Mouse (Mus musculus) thymus, adult 2 months (tissue): ENCODE measurements around the gene Il9. TPM values are rescaled to one million over a fixed set of nuclear protein-coding genes. Genes with fewer than 3 reads are reported as not detected.

Source experiments
- DNase-seq: peaks from one replicate; pipeline ENCODE4 v3.0.0; 2021
- H3K27ac ChIP-seq: fragments of 200-500 bp; 2 replicates; pipeline ENCODE4 v1.5.1; 2012; ENCODE audit warnings: low read length, control low read depth; ENCODE audit not compliant: control insufficient read depth, insufficient read depth
- H3K27me3 ChIP-seq: fragments of 200-500 bp; 2 replicates; pipeline ENCODE4 v1.6.1; 2012; ENCODE audit warnings: mild to moderate bottlenecking, low read length, moderate library complexity, mixed read lengths; ENCODE audit not compliant: control insufficient read depth, insufficient read depth
- H3K36me3 ChIP-seq: fragments of 200-500 bp; 2 replicates; pipeline ENCODE4 v1.6.1; 2012; ENCODE audit warnings: mild to moderate bottlenecking, low read length, moderate library complexity; ENCODE audit not compliant: control insufficient read depth, insufficient read depth
- H3K4me1 ChIP-seq: fragments of 200-500 bp; replicated peaks from 2 replicates; pipeline ENCODE4 v1.6.1; 2012; ENCODE audit warnings: low read length; ENCODE audit not compliant: control insufficient read depth, insufficient read depth
- H3K4me3 ChIP-seq: fragments of 200-500 bp; 2 replicates; pipeline ENCODE4 v1.5.1; 2012; ENCODE audit warnings: mild to moderate bottlenecking, low read length, control low read depth, moderate library complexity; ENCODE audit not compliant: control insufficient read depth, insufficient read depth
- CTCF ChIP-seq: fragments of 200-500 bp; IDR thresholded peaks from 2 replicates; pipeline ENCODE4 v1.5.1; 2012; ENCODE audit warnings: mild to moderate bottlenecking, control low read depth, low read length, moderate library complexity, borderline replicate concordance; ENCODE audit not compliant: control insufficient read depth, poor library complexity, insufficient read depth; ENCODE audit errors: extremely low read depth
- POLR2A ChIP-seq: fragments of 200-500 bp; IDR thresholded peaks from 2 replicates; pipeline ENCODE4 v1.6.1; 2012; ENCODE audit warnings: mild to moderate bottlenecking, low read length, control low read depth, moderate library complexity; ENCODE audit not compliant: control insufficient read depth, poor library complexity, insufficient read depth; ENCODE audit errors: extremely low read depth
- WGBS: fragments of 180-500 bp; shearing (Covaris S2); methylation state at CpG from one replicate; pipeline ENCODE4 v1.1.7; 2018; 5-methylcytosine and 5-hydroxymethylcytosine counted together
- polyA plus RNA-seq: library from polyadenylated mRNA; depleted of rRNA; stranded (reverse); fragments of >200 nt; gene quantifications from 2 replicates; pipeline ENCODE4 v1.2.3, GENCODE M21; 2012

Il9 gene
- polyA plus RNA-seq, 1 experiment: 1.6 TPM

DNA sequence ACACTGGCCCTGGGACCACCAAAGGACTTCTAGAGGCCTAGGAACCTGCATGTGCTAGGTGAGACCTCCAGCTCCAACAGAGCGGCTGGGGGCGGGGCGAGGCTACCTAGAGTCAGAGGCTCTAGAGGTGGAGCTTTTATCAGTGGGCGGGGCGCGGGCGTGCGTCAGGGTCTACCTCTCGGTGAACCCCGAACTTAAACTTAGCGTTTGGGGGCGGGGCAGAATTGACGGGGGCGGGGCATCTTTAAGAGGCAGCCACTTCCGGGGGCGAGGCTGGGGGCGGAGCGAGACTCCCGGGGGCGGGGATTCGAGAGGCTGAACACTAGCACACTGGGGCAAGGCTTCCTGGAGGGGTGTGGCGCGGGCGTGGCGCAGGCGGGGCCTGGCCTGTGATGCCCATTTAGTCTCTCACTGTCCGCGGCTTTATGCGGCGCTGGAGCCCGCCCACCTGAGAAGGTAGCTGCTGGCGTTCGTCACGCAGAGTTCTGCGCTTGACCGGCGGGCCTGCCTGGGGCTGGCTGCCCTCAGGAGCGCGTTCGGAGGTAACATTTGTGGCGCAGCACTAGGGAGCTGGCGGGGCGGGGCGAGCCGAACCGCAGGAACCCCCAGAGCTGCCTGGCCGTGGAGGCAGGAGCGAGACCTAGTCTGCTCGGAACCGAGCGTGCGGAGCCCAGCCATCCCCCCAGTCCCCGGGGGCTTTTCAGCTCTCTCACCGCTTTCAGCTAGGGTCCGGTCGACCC lies 40.2 kb upstream of the Il9 start, which contains the start of gene Fbxl21:
Gene Fbxl21, plus strand, starts transcription at position 392 of the 740 bp plus-strand sequence.
- TF ChIP-seq POLR2A: peak; percentile 25; the same call in 1 of the 2 replicates
- no peak for TF ChIP-seq CTCF
- 2% methylated on average over 56 of the region's 56 CpGs for WGBS
- Histone ChIP-seq H3K27ac (no peak within 1 kb of the TSS), H3K4me3 (peak within 1 kb of the TSS; percentile 59), H3K4me1 (peaks cover 13% of the 10 kb centered on the region), H3K36me3 (no peaks in the 10 kb centered on the region), H3K27me3 (no peaks in the 10 kb centered on the region)
- peak; percentile 90 for DNase-seq

DNA sequence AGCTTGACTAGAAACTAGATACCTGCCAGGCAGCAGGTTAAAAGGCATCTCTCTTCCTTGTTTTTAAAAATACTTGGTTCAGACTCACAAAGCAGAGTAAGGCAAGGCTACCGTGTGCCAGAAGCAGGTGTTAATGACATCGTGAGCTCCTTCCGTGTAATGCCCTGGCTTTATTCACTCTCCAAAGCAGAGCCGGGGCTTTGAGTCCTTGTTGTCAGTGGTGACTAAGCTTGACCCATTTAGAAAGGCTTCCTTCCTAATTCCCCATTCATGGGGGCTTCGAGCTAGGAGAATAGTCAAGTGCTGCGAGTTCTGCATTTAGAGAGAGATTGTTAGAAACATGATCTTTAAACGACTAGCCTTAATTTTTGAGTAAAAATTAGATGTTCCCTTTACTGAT lies 34.8 kb upstream of the Il9 start:
- Histone ChIP-seq H3K4me1 (peaks cover 7% of the 10 kb centered on the region; the same call in 1 of the 2 replicates), H3K36me3 (no peaks in the 10 kb centered on the region), H3K27ac (no peak overlapping the region), H3K27me3 (no peaks in the 10 kb centered on the region), H3K4me3 (no peak overlapping the region)
- no peak for DNase-seq
- 67% methylated on average over 7 of the region's 7 CpGs for WGBS
- TF ChIP-seq POLR2A (no peak), CTCF (no peak)

DNA sequence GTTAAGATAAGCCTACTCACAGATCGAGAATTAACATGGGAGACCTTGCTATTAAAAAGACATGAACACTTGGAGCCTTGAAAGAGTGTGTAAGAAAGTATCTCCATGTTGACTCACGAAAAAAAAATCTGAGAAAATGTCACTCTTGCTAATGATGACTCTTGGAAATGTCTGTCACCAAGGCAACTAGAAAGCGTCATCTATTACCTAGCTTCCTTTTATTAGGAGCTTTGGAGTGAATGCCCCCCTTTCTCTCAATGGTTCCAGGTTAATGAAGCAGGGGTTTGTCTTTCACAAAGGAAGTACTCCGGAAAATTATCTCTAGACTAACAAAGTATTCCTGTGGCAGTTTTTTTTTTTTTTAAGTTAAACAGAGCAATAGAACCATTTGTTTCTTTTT lies 34.3 kb upstream of the Il9 start:
- 93% methylated on average over 4 of the region's 4 CpGs for WGBS
- no peaks in the 10 kb centered on the region for H3K36me3 ChIP-seq
- no peak for TF ChIP-seq POLR2A
- TF ChIP-seq CTCF: no peak
- no peak overlapping the region for H3K4me3 ChIP-seq
- no peak overlapping the region for H3K27ac ChIP-seq
- H3K27me3 ChIP-seq: no peaks in the 10 kb centered on the region
- peaks cover 7% of the 10 kb centered on the region; the same call in 1 of the 2 replicates for H3K4me1 ChIP-seq
- no peak for DNase-seq

DNA sequence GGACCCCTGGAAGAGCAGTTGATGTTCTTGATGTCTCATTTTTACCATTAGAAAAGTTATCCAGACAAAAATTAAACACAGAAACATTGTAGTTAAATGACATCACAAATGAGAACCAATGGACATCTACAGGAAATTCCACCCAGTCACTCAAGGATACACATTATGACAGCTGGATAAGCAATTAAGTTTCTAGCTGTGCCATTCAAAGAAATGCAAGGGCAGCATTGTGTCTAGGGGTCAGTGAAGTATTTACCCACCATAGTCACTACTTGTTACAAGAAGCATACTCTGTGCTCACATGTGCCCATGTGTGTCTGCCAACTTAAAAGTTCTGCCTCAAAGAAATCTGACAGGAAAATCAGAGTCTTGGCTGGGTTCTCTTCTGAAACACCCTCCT lies 31.5 kb upstream of the Il9 start:
- Histone ChIP-seq H3K27ac (no peak overlapping the region), H3K36me3 (no peaks in the 10 kb centered on the region), H3K27me3 (no peaks in the 10 kb centered on the region), H3K4me1 (peaks cover 6% of the 10 kb centered on the region; the same call in 1 of the 2 replicates), H3K4me3 (no peak overlapping the region)
- no peak for DNase-seq
- no peak for TF ChIP-seq CTCF
- TF ChIP-seq POLR2A: no peak

DNA sequence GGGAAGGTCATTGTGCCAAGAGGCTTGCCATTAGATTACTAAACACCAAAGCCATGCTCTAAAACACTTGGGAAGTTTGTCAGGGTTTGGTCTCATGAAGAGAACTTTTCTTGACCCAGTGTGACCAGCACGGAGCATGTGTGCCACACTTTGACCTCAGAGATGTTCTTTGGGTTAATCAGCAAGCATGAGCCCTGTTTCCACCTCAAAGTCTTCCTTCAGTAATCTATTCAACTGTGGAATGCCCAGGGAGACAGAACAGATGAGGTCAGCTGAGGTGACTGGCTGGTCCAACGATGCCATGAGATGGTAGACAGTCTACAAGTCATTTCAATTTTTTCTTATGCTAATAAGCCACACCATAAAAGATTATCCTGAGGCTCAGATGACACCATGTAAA lies 27.8 kb upstream of the Il9 start:
- TF ChIP-seq CTCF (no peak), POLR2A (no peak)
- no peak for DNase-seq
- no peak overlapping the region for H3K4me3 ChIP-seq
- 93% methylated on average over 2 of the region's 2 CpGs for WGBS
- no peaks in the 10 kb centered on the region for H3K27me3 ChIP-seq
- H3K36me3 ChIP-seq: no peaks in the 10 kb centered on the region
- peaks cover 4% of the 10 kb centered on the region; the same call in 1 of the 2 replicates for H3K4me1 ChIP-seq
- H3K27ac ChIP-seq: no peak overlapping the region

DNA sequence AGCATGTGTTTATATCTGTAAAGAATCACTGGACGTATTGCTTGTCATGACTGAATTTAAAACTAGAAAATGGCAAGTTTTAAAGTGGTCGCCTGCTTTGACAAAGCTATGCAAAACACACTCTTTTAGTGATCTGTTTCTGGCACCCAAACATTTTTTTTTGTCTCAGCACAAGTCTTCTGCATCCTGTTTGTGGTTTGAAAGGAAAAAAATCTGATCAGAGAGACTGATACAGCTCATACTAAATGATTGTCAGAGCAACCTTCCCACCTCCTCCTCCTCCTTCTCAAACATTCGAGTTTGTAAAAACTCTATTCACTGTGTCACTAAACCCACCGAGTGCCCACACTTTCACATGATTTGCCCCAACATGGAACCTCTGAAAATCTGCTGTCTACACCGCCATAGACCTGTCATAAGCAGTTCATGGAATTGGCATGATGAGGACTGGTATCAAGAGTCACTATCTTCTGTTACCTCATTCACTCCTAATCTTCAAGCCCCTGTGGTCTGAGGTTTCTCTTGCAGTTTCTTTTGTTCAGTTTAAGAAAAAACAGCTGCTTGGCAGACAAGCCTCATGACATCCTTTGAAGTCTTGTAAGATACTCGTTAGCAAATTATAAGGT lies 24.9 kb upstream of the Il9 start:
- Histone ChIP-seq H3K36me3 (no peaks in the 10 kb centered on the region), H3K4me1 (peaks cover 7% of the 10 kb centered on the region; the same call in 1 of the 2 replicates), H3K4me3 (no peak overlapping the region), H3K27me3 (no peaks in the 10 kb centered on the region), H3K27ac (no peak overlapping the region; the same call in 1 of the 2 replicates)
- DNase-seq: peak; percentile 56
- TF ChIP-seq POLR2A (no peak), CTCF (no peak)
- 4% methylated on average over 6 of the region's 6 CpGs for WGBS
